Mouse (Mus musculus): ENCODE data around the gene Dnajb5. TPM values are rescaled to one million over a fixed set of nuclear protein-coding genes. Genes with fewer than 3 reads are reported as not detected.

Gene Dnajb5
- total RNA-seq (2017) = 2.5 to 10.0 TPM (median 6.9 TPM) in 3 replicates

DNA sequence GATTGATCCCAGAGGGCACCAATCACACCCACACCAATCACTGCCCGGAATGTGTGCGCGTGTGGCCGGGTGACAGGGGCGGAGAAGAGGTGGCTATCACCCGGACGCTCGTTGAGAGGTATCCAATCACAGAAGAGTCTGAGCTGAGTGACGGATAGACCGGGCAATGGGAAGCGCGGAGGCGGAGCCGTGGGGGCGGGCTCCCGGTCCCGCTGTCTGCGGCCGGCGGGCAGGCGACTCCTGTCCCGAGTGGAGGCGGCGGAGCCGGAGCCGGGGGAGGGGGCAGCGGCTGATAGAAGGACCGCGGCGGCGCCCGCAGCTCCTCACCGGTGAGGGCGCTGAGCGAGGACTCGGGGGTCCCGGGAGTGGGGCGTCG, at the start of gene Dnajb5:
Gene Dnajb5 (plus strand): TSS at position 139 of the 376 bp plus-strand sequence.
- peak; percentile 94 for ATAC-seq (replicated peaks; ENCODE audit: insufficient number of reproducible peaks, low FRiP score, low TSS enrichment, poor library complexity, severe bottlenecking)

DNA sequence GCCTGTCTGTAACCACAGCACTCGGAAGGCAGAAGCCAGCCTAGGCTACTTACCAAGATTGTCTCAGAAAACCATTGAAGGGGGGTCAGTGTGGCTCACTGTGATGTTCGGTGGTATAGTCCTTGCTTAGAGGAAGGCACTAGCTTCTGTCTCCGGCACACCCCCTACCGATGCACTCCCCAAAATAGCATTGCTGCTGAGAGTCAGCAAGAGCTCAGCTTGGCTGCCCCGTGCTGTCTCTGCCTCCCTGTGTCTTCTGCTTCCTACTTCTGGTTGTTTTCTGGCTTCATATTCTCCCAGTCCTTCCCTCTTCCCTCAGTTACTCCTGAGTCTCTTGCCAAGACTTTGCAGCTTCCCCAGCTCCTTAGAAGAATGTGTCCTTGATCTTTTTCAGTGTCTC, 48.7 kb upstream of the Dnajb5 start:
- no peak for ATAC-seq (replicated peaks; ENCODE audit: insufficient number of reproducible peaks, low FRiP score, low TSS enrichment, poor library complexity, severe bottlenecking)

DNA sequence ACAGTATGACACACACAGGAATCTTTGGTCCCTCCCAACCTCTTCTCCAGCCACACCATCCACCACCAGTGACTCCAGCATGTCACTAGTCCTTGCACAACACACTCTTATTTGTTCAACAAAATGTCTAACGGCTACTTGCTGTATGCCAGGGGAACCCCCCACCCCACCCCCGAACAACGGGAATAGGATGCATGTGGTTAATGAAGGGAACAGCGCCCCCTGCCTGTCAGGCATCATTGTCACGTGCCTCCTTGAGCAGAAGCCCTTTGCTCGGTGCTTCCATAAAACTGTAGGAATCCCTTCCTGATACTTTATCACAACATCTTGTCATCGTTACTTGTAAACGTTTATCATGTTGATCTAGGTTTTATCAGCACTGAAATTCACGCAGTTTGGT, 47.4 kb upstream of the Dnajb5 start:
- ATAC-seq (replicated peaks; ENCODE audit: insufficient number of reproducible peaks, low FRiP score, low TSS enrichment, poor library complexity, severe bottlenecking) = no peak

DNA sequence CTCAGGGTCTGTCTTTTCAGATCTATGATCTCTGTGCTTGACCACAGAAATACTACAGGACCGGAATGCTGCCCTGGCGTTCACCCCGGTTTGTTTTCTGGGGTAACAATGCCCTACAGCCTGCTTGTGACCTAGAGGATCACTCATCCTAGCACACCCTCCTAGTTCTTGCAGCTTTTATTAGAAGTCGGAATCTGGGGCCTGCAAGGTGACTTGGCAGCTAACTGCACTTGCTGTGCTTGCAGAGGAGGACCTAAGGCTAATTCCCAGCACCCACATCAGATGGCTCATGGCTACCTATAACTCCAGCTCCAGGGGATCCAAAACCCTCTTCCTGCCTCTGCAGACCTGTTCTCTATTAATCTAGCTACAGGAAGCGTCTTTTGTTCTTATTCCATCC, 46.9 kb upstream of the Dnajb5 start:
- no peak for ATAC-seq (replicated peaks; ENCODE audit: insufficient number of reproducible peaks, low FRiP score, low TSS enrichment, poor library complexity, severe bottlenecking)

DNA sequence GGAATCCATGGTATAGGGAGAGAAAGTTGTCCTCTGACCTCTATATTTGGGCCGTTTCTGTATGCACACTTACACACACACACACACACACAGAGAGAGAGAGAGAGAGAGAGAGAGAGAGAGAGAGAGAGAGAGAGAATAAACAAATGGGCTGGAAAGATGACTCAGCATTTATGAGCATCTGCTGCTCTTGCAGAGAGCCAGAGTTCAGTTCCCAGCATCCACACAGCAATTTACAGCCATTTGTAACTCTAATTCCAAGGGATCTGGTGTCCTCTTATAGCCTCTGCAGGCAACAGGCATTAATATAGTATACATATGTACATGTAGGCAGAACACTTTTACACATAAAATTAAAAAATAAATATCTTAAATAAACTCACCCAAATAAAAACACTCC, 45.7 kb upstream of the Dnajb5 start:
- ATAC-seq (replicated peaks; ENCODE audit: insufficient number of reproducible peaks, low FRiP score, low TSS enrichment, poor library complexity, severe bottlenecking) = no peak

DNA sequence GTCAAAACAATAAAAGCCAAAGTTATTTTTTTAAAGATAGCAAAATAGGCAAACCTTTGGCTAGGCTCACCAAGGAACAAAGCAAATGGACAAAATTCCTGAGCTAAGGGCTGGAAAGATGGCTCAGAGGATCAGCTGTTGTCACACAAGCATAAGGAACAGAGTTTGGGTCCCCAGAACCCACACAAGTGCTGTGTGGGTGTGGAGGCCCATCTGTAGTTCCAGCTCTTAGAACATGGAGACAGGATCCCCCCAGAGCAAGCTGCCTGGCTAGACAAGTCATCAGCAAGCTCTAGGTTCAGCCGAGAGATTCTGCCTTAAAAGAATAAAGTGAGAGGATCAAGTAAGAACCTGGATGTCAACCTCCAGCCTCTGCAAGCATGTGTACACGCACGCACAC, 45.1 kb upstream of the Dnajb5 start:
- ATAC-seq (replicated peaks; ENCODE audit: insufficient number of reproducible peaks, low FRiP score, low TSS enrichment, poor library complexity, severe bottlenecking) = no peak

DNA sequence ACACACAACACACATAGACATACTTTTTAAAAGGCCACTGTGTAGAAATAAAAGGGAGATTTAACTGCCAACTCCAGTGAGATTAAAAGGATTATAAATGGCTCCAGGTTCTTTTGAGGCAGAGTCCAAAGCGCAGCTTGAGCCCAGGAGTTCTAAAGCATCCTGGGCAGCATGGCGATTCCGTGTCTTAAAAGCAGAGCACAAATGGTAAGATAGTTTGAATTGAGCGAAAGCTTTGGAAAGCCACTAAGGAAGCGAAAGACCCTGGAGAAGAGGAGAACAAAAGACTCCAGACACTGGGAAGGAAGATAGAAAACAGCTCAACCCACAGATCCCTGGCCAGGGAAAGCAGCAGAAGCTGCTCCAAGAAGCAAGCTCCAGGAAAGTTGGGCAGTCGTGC, 44.6 kb upstream of the Dnajb5 start:
- no peak for ATAC-seq (replicated peaks; ENCODE audit: insufficient number of reproducible peaks, low FRiP score, low TSS enrichment, poor library complexity, severe bottlenecking)

DNA sequence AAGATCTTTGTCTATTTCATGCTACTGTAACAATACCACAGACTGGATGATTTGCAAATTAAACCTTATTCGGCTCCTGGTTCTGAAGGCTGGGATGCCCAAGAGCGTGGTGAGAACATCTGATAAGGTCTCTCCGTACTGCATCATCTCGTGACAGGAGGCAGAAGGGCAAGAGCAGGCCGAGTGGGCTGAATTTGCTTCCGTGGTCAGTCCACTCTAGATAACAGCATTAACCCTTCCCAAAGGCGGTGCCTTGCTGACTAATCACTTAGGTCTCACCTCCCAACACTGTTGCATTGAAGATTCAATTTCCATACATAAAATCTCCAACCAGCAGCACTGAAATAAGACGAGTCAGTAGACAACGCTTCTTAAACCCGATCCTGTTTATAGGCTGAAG, 36.2 kb upstream of the Dnajb5 start:
- ATAC-seq (replicated peaks; ENCODE audit: insufficient number of reproducible peaks, low FRiP score, low TSS enrichment, poor library complexity, severe bottlenecking) = no peak

DNA sequence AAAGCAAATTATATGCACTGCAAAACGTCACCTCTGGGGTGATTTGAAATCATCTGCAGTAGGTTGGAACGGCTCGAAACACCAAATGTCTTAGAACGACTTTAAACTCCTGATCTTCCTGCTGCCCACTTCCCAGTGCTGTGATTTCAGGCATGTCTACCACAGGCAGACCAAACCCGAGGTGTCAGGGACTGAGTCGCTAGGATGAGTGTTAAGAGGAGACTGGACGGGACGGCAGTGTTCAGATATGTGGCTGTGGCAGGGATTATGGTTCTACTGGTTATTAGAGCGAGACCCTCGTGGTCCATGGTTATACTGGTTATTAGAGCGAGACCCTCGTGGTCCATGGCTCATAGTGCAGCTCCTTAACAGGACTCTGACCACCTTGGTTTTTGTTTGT, 34.3 kb upstream of the Dnajb5 start:
- ATAC-seq (replicated peaks; ENCODE audit: insufficient number of reproducible peaks, low FRiP score, low TSS enrichment, poor library complexity, severe bottlenecking) = no peak

DNA sequence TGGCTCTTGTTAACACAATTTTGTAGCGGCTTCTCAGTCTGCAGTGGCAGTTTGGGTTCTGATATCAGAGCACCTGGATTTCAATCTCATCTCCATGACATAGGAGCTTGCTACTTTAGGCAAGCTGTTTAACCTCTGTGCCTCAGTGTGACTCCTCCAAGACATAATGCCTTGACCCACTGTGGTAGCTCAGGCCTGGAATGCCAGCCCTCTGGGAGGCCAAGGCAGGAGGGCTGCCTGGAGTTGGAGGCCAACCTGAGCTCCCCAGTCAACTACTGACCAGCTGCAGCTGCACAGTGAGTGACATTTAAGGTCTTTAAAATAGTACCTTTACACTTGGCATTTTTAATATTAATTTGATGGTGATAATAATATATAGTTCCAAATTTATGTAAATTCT, 33.6 kb upstream of the Dnajb5 start:
- no peak for ATAC-seq (replicated peaks; ENCODE audit: insufficient number of reproducible peaks, low FRiP score, low TSS enrichment, poor library complexity, severe bottlenecking)

DNA sequence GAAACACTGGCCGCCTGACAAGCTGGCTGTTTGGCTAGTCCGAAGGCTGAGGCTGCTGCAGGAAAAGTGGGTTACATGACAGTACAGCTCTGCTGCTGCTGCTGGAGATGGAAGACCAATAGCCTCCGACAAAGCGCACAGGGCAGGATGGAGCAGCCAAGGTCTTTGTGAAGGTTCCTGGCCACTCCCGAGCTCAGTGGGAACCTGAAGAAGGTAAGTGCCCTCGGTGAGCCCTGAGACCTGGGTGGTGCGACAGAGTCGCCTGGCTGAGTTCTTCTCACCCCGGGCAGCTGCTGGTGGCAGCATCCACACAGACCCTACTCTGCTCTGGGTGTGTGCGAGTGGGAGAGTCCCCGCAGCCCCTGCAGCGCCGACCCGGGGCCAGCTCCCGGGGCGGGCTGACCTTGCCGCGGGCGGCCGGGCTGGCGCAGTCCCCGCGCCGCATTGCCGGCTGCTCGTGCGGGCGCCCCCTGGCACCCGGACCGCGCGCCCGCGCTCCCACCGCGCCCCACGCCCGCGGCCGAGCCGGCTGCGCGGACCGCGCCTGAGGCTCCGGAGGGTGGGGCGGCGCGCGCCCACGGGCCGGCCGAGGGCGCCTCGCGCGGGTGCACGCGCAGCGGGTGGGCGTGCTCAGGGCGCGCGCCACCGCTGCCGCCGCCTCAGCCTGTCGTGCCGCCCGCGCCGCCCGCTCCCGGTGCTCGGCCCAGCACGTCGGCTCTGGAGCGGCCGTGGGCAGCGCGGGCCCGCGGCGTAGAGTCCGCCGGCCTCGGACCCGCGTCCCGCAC, 32.8 kb upstream of the Dnajb5 start, which contains the start of gene Phf24:
Gene Phf24 (plus strand): TSS at position 44 of the 785 bp plus-strand sequence.
- ATAC-seq (replicated peaks; ENCODE audit: insufficient number of reproducible peaks, low FRiP score, low TSS enrichment, poor library complexity, severe bottlenecking) = no peak

DNA sequence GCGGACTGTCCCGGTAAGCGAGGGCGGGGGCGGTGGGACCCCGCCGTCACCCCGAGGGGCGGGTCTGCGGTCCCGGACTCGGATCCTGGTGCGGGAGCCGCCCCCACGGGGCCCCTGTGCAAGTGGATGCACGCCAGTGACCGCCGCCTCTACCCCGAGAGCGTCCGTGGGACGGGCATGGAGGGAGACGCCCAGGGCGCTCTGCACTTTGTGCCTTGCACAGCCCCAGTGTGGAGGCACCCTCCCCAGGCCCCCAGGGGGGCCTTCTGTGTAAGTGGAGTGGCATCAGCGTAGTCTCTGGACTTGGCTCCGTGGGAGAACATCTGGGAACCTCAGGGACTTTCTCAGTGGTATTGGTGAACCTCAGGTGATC, 32.2 kb upstream of the Dnajb5 start:
- no peak for ATAC-seq (replicated peaks; ENCODE audit: insufficient number of reproducible peaks, low FRiP score, low TSS enrichment, poor library complexity, severe bottlenecking)

DNA sequence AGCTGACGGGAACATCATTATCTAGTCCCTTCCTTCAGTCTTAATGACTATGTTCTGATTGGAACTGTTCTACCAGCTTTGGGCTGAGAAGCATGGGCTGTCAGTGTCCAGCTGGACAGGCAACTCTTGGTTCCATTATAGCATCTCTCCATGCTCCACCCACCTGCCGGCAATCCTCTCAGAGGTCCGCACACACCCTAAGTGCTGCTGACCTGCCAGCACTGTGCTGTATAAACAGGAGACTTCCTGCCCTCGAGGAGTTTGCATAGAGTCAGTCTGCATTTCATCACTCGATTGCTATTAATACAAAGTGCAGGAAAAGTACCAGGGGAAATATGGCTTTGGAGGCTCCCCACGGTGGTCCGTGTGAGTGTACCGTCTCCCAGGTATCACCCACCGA, 28.9 kb upstream of the Dnajb5 start:
- no peak for ATAC-seq (replicated peaks; ENCODE audit: insufficient number of reproducible peaks, low FRiP score, low TSS enrichment, poor library complexity, severe bottlenecking)

DNA sequence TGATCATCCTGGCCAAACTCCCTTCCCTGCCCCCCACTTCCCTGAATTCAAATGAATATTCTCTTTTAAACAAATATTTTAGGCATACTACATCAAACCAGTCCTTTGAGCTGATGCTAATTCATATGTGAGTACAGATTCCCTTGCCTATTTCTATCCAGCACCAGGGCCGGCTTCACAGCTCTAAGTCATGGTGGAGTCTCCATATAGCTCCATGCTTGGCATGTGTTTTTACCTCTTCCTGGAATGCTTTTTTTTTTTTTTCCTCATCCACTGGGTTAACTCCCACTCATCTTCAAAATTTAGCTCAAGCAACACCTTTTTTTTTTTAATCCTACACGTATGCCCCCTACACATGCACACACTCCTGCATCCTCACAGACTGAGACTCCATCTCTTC, 28.1 kb upstream of the Dnajb5 start:
- no peak for ATAC-seq (replicated peaks; ENCODE audit: insufficient number of reproducible peaks, low FRiP score, low TSS enrichment, poor library complexity, severe bottlenecking)

DNA sequence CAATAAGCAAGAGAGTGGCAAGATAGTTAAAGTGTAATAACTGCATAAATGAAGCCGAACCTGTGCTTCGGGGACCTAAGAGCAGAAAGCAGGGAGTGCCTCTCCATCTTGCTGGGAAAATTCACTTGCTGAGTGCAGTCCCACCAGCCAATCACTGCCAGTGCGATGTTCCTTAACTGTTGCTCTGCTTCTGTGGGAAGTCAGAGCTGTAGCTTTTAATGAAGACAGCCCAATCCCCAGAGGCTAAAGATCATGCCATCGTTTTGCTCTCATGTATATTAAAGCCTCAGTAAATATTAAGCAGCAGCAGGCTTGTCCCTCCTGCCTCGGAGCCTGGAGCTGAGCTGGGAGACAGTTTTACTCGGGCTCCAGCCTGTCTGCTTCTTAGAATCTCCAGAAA, 27.6 kb upstream of the Dnajb5 start:
- ATAC-seq (replicated peaks; ENCODE audit: insufficient number of reproducible peaks, low FRiP score, low TSS enrichment, poor library complexity, severe bottlenecking) = no peak

DNA sequence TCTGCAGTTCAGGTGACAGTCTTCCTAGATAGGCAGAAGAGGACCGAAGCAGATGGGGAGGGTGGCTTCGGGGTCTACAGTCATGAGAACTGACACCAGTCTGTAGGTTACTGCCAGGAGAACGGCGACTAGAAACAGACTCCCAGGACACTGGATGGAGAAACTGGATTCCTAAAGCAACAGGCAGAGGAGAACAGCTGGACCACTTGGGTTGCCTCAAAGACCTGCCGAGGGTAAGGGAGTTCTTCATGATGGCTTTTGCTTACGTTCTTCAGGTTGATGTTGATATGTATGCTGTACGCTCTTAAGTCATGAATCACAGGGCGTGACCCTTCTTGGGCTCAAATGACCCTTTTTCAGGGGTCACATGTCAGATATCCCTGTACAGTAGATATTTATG, 27.2 kb upstream of the Dnajb5 start:
- no peak for ATAC-seq (replicated peaks; ENCODE audit: insufficient number of reproducible peaks, low FRiP score, low TSS enrichment, poor library complexity, severe bottlenecking)

DNA sequence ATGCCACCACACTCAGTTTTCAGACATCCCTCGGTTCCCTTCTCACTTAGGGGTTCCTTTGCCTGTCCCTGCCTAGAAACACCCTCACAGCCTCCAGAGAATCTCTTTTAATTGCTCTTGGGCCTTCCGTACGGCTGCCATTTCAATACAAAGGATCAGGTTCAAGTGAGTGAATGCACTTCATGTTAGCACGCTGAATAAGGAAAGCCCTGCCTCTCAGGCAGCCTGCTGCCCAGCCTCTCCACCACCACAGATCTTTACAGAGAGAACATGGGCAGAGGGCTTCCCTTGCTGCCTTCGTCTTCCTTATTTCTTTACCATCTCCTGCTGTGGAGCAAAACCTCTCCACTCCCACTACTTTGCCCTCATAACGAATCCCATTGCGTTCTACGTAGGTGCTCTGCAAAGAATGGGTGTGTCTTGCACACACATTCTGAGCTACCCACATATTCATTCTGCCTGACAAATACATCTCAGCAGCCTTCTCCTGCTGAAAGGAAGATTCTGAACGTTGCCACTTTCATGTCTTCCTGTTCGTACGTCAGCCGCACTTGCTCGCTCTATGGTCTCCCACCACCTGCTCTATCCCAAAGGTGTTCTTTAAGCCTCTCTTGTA, 25.4 kb upstream of the Dnajb5 start:
- no peak for ATAC-seq (replicated peaks; ENCODE audit: insufficient number of reproducible peaks, low FRiP score, low TSS enrichment, poor library complexity, severe bottlenecking)

DNA sequence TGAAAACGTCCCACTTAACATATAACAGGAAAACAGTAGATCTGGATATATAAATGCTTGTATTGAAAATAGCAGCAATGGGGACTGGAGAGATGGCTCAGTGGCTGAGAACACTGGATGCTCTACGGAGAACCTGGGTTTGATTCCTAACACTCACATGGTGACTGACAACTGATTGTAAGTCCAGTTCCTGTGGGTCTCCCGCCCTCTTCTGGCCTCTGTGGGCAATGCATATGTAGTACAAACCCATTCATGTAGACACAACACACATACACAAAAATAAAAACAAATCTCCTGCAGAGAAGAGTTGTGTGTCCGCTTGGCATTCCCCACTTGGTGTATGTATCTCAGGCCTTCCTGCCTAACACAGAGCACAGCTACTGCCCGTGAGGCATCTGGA, 21.4 kb upstream of the Dnajb5 start:
- no peak for ATAC-seq (replicated peaks; ENCODE audit: insufficient number of reproducible peaks, low FRiP score, low TSS enrichment, poor library complexity, severe bottlenecking)

DNA sequence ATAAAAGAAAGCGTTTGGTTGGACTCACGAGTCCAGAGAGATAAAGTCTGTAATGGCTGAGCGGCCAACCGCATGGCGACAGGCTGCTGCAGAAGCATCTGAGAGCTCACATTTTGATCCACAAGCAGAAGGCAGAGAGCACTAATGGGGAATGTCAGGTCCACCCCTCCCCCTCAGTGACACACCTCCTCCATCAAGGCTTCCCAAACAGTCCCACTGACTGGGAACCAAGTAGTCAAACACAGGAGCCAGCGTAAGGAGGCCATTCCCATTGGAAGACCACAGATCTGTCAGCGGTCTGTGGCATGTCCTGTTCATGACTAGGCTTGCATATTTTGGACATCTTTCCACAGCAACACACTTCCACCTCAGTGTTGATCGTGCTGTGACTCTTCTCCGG, 20.7 kb upstream of the Dnajb5 start:
- no peak for ATAC-seq (replicated peaks; ENCODE audit: insufficient number of reproducible peaks, low FRiP score, low TSS enrichment, poor library complexity, severe bottlenecking)

DNA sequence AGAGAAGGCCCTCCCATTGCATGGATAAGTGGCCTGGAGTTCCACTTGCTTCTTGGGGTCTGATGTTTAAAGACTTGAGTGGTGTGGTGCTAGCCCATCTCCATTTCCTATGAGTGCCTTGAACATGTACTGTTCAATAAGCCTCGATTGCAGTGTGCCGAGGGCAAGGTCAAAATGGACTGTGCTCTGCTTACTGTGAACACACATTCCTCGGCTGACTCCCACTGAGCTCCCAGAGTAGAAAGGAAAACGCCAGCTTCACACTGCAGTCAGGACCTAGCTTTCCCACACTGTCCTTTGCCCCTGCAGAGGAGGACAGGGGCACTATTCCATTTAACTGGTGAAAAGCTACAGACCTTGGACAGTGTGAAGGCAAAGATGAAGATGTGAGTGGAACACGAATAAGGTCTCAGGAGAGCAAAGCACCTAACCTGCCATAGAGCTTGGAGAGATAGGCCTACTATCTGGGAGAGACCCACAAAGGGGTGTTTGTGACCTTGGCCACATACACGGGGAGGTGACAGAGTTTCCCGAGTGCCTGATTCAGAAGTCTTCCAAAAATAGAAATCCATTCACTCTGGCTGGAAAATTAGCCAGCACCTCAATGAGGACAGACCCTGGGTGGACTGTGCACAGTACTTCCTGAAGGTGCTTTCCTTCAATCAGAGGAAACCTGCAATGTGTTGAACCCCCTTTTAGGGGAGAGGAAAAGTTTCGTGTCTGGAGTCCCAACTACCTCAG, 17.2 kb upstream of the Dnajb5 start:
- no peak for ATAC-seq (replicated peaks; ENCODE audit: insufficient number of reproducible peaks, low FRiP score, low TSS enrichment, poor library complexity, severe bottlenecking)
